ENCODE assay signal across 13 mouse cellular contexts in genomic region chr11:76357464-76357863, GRCm38 (mm10). TPM values are rescaled to one million over a fixed set of nuclear protein-coding genes. Genes with fewer than 3 reads are reported as not detected.
DNase-seq lines count a peak whose midpoint lies in the region; ATAC-seq and TF ChIP-seq lines count a peak whose summit lies in the region.
"Had no signal": no experiment of that assay in that cellular context is flagged by ENCODE, and none has a peak within 500 bp of the region (broad histone marks: within the 10 kb centered on the region; RNA-seq: fewer than 3 reads in every experiment).

No protein-coding gene starts in this region.

- H3K27ac ChIP-seq in midbrain, embryonic 10.5 days (replicated peaks): peak overlapping the region; percentile 80
- H3K27ac ChIP-seq in midbrain, embryonic 11.5 days (ENCODE audit: low read depth, low read length): no peak overlapping the region
- H3K27ac ChIP-seq in midbrain, embryonic 15.5 days: peak overlapping the region; percentile 31; the same call in 1 of the 2 replicates
- H3K27ac ChIP-seq in lung, postnatal 0 days (ENCODE audit: low read length): no peak overlapping the region

- peaks cover 8% of the 10 kb centered on the region; the same call in 1 of the 2 replicates for H3K36me3 ChIP-seq in midbrain, embryonic 10.5 days
- H3K36me3 ChIP-seq in midbrain, embryonic 11.5 days (ENCODE audit: control insufficient read depth, insufficient read depth, low read length): no peaks in the 10 kb centered on the region
- H3K36me3 ChIP-seq in midbrain, embryonic 15.5 days (replicated peaks): no peaks in the 10 kb centered on the region
- no peaks in the 10 kb centered on the region for H3K36me3 ChIP-seq in lung, postnatal 0 days (ENCODE audit: insufficient read depth, low read length)

- H3K9me3 ChIP-seq in midbrain, embryonic 10.5 days (replicated peaks): no peaks in the 10 kb centered on the region
- no peaks in the 10 kb centered on the region for H3K9me3 ChIP-seq in midbrain, embryonic 11.5 days (ENCODE audit: control insufficient read depth, low read length)
- no peaks in the 10 kb centered on the region for H3K9me3 ChIP-seq in midbrain, embryonic 15.5 days
- no peaks in the 10 kb centered on the region for H3K9me3 ChIP-seq in lung, postnatal 0 days (ENCODE audit: low read length)

- no peak for TF ChIP-seq CTCF in lung, postnatal 0 days (IDR thresholded peaks at IDR 0.05)

- H3K4me3 ChIP-seq in midbrain, embryonic 10.5 days: peak overlapping the region; percentile 1; the same call in 1 of the 2 replicates
- no peak overlapping the region for H3K4me3 ChIP-seq in midbrain, embryonic 11.5 days (ENCODE audit: low read depth, low read length)
- no peak overlapping the region for H3K4me3 ChIP-seq in midbrain, embryonic 15.5 days
- no peak overlapping the region for H3K4me3 ChIP-seq in lung, postnatal 0 days (ENCODE audit: low read depth, low read length)

- H3K27me3 ChIP-seq in midbrain, embryonic 10.5 days (ENCODE audit: low read depth, poor library complexity, severe bottlenecking): no peaks in the 10 kb centered on the region
- H3K27me3 ChIP-seq in midbrain, embryonic 11.5 days (ENCODE audit: control insufficient read depth, insufficient read depth, low read length): no peaks in the 10 kb centered on the region
- H3K27me3 ChIP-seq in midbrain, embryonic 15.5 days (replicated peaks): no peaks in the 10 kb centered on the region
- H3K27me3 ChIP-seq in lung, postnatal 0 days (replicated peaks; ENCODE audit: insufficient read depth, low read length): no peaks in the 10 kb centered on the region
- H3K27me3 ChIP-seq: Patski had no signal

- peaks cover 90% of the 10 kb centered on the region for H3K4me1 ChIP-seq in midbrain, embryonic 10.5 days
- H3K4me1 ChIP-seq in midbrain, embryonic 11.5 days (ENCODE audit: control insufficient read depth, insufficient read depth, low read length): peaks cover 41% of the 10 kb centered on the region
- peaks cover 24% of the 10 kb centered on the region for H3K4me1 ChIP-seq in midbrain, embryonic 15.5 days
- no peaks in the 10 kb centered on the region for H3K4me1 ChIP-seq in lung, postnatal 0 days (ENCODE audit: insufficient read depth, low read depth, low read length)

- 50% methylated on average over 12 of the region's 12 CpGs for WGBS in midbrain, embryonic 10.5 days
- 52% methylated on average over 12 of the region's 12 CpGs for WGBS in midbrain, embryonic 11.5 days
- WGBS in midbrain, embryonic 15.5 days: 45% methylated on average over 12 of the region's 12 CpGs
- WGBS in lung, postnatal 0 days: 56% methylated on average over 12 of the region's 12 CpGs

- no peak for ATAC-seq in midbrain, embryonic 11.5 days (ENCODE audit: low FRiP score)
- ATAC-seq in midbrain, embryonic 15.5 days (replicated peaks): no peak
- ATAC-seq in lung, postnatal 0 days: no peak
- ATAC-seq: Patski had no signal

- no peak overlapping the region for H3K9ac ChIP-seq in midbrain, embryonic 11.5 days (ENCODE audit: low read length)
- H3K9ac ChIP-seq in midbrain, embryonic 15.5 days: no peak overlapping the region
- H3K9ac ChIP-seq in lung, postnatal 0 days (replicated peaks; ENCODE audit: low read depth): no peak overlapping the region

- peak; percentile 19 for DNase-seq in heart, adult 8-10 months (ENCODE audit: low spot score)
- DNase-seq in heart, postnatal 36 days: no peak
- DNase-seq in midbrain, embryonic 10.5 days (ENCODE audit: low spot score): no peak
- no peak for DNase-seq in midbrain, embryonic 11.5 days (ENCODE audit: low spot score, missing footprints)
- peak; percentile 88 for DNase-seq in ZHBTc4 (ENCODE audit: low read depth, low spot score)
- DNase-seq in adrenal gland, postnatal 14 days: no peak
- DNase-seq in lung, postnatal 0 days (ENCODE audit: low spot score): no peak
- DNase-seq: adrenal gland, postnatal 10 days; cerebellum, adult 9-11 months; lung, adult 18-20 months; thymus, adult 2 months had no signal

- no peak for TF ChIP-seq EP300 in lung, postnatal 0 days (IDR thresholded peaks at IDR 0.05)

- intact Hi-C loops in heart, postnatal 36 days (cut with DNase I): loop anchor here (2.0 kb wide), 1 partner anchor 19 kb away; no protein-coding TSS in a partner anchor

- no peak overlapping the region; the same call in 1 of the 2 replicates for H3K4me2 ChIP-seq in midbrain, embryonic 11.5 days
- no peak overlapping the region for H3K4me2 ChIP-seq in midbrain, embryonic 15.5 days
- no peak overlapping the region for H3K4me2 ChIP-seq in lung, postnatal 0 days (replicated peaks; ENCODE audit: low read depth, low read length)

RNA-seq across cellular contexts. Expression of gene Nxn, which starts 41.5 kb away (rescaled TPM):
- 10 to 100 TPM in 3 of 4 experiments, 1 to 10 TPM in 1; 9.8 to 13.0 (median 11.0) TPM for total RNA-seq in heart, adult 8-10 months (2022)
- total RNA-seq in heart, postnatal 36 days (2021): 10 to 100 TPM; 12.3 to 15.7 TPM
- polyA plus RNA-seq in midbrain, embryonic 10.5 days (2016; fragmentation: Nextera tagmentation; extraction: Ambion mirVana): 59.3 and 59.5 TPM in 2 replicates
- polyA plus RNA-seq in midbrain, embryonic 11.5 days (2014; fragmentation: Nextera tagmentation; extraction: Ambion mirVana): 43.8 and 51.3 TPM in 2 replicates
- 22.3 and 23.1 TPM in 2 replicates for polyA plus RNA-seq in midbrain, embryonic 15.5 days (2015; fragmentation: Nextera tagmentation; extraction: Ambion mirVana)
- 20.0 and 26.2 TPM in 2 replicates for total RNA-seq in adrenal gland, postnatal 14 days (2021)
- 11.7 and 11.9 TPM in 2 replicates for polyA plus RNA-seq in lung, postnatal 0 days (2015; fragmentation: Nextera tagmentation; extraction: Ambion mirVana)

RNA-seq across cellular contexts. Expression of gene Timm22, which starts 49.3 kb away (rescaled TPM):
- 10 to 100 TPM; 32.9 to 54.5 (median 39.9) TPM for total RNA-seq in heart, adult 8-10 months (2022)
- total RNA-seq in heart, postnatal 36 days (2021): 10 to 100 TPM; 42.4 to 55.2 TPM
- 127 and 128 TPM in 2 replicates for polyA plus RNA-seq in midbrain, embryonic 10.5 days (2016; fragmentation: Nextera tagmentation; extraction: Ambion mirVana)
- 117 and 118 TPM in 2 replicates for polyA plus RNA-seq in midbrain, embryonic 11.5 days (2014; fragmentation: Nextera tagmentation; extraction: Ambion mirVana)
- 103 and 109 TPM in 2 replicates for polyA plus RNA-seq in midbrain, embryonic 15.5 days (2015; fragmentation: Nextera tagmentation; extraction: Ambion mirVana)
- total RNA-seq in adrenal gland, postnatal 14 days (2021): 35.6 and 37.6 TPM in 2 replicates
- polyA plus RNA-seq in lung, postnatal 0 days (2015; fragmentation: Nextera tagmentation; extraction: Ambion mirVana): 64.4 and 81.7 TPM in 2 replicates

Comparison
In these comparisons a context has a peak if more than half of its experiments do, and no peak if none do; other contexts are left out.
1. DNase-seq: peak in heart, adult 8-10 months (single experiment) and ZHBTc4 (single experiment); none in heart, postnatal 36 days (0 of 2), midbrain, embryonic 10.5 days (single experiment), midbrain, embryonic 11.5 days (single experiment), adrenal gland, postnatal 14 days (single experiment) and lung, postnatal 0 days (single experiment).
2. H3K27ac ChIP-seq: peak in midbrain, embryonic 10.5 days (single experiment) and midbrain, embryonic 15.5 days (single experiment); none in midbrain, embryonic 11.5 days (single experiment) and lung, postnatal 0 days (single experiment).